Mouse (Mus musculus): ENCODE data around the gene Abcg2. TPM values are rescaled to one million over a fixed set of nuclear protein-coding genes. Genes with fewer than 3 reads are reported as not detected.
"Not testable (repeated sequence)": the region's sequence is repeated elsewhere in the genome, so short reads cannot be mapped to it uniquely, and the experiment has no call there.

Gene Abcg2
- 10 to 100 TPM; 15.9 to 16.7 TPM for total RNA-seq (2021)
- long read RNA-seq, experiment 1, full-length matches to known transcripts = 11 of 15 reads
- long read RNA-seq, experiment 1, partial matches to known transcripts = 1 of 15 reads
- long read RNA-seq, experiment 1, other reads (novel, unspliced or antisense) = 3 of 15 reads
- long read RNA-seq, experiment 2, full-length matches to known transcripts = 12 of 19 reads
- long read RNA-seq, experiment 2, partial matches to known transcripts = 2 of 19 reads
- long read RNA-seq, experiment 2, other reads (novel, unspliced or antisense) = 5 of 19 reads

- intact Hi-C loops (cut with DNase I); DNase-seq: not testable (repeated sequence)
Observed at GRCm38 (mm10) chr6:58584223-58584622, at the start of gene Abcg2. Gene Abcg2, plus strand, starts transcription at chr6:58584523.

GRCm38 (mm10) chr6:58540263-58540662, 44.1 kb upstream of the Abcg2 start:
- DNase-seq; intact Hi-C loops (cut with DNase I): not testable (repeated sequence)

- DNase-seq; intact Hi-C loops (cut with DNase I): not testable (repeated sequence)
Observed at GRCm38 (mm10) chr6:58542852-58543251, 41.5 kb upstream of the Abcg2 start.

GRCm38 (mm10) chr6:58544971-58545370, 39.4 kb upstream of the Abcg2 start:
- intact Hi-C loops (cut with DNase I); DNase-seq: not testable (repeated sequence)

- DNase-seq = not testable (repeated sequence)
- intact Hi-C loops (cut with DNase I) = loop anchor here (2.0 kb wide), 1 partner anchor 225 kb away; no protein-coding TSS in a partner anchor
Observed at GRCm38 (mm10) chr6:58546050-58546449, 38.3 kb upstream of the Abcg2 start.

GRCm38 (mm10) chr6:58546816-58547215, 37.5 kb upstream of the Abcg2 start:
- intact Hi-C loops (cut with DNase I) = loop anchor here (2.0 kb wide), 1 partner anchor 224 kb away; no protein-coding TSS in a partner anchor

GRCm38 (mm10) chr6:58553812-58554211, 30.5 kb upstream of the Abcg2 start:
- intact Hi-C loops (cut with DNase I); DNase-seq: not testable (repeated sequence)

More at GRCm38 (mm10) chr6:58546816-58547215, 37.5 kb upstream of the Abcg2 start:
- DNase-seq = peak; percentile 21 to 31

- DNase-seq; intact Hi-C loops (cut with DNase I): not testable (repeated sequence)
Observed at GRCm38 (mm10) chr6:58593987-58594844, 9.9 kb downstream of the Abcg2 start.

- intact Hi-C loops (cut with DNase I); DNase-seq: not testable (repeated sequence)
Observed at GRCm38 (mm10) chr6:58595639-58596293, 11.4 kb downstream of the Abcg2 start.

GRCm38 (mm10) chr6:58596294-58596653, 12.0 kb downstream of the Abcg2 start:
- intact Hi-C loops (cut with DNase I) = no loop called here

GRCm38 (mm10) chr6:58602119-58602518, 17.8 kb downstream of the Abcg2 start:
- not testable (repeated sequence) for DNase-seq
- intact Hi-C loops (cut with DNase I) = loop anchor here (5.0 to 10.0 kb wide), 2 partner anchors 170 to 573 kb away; no protein-coding TSS in a partner anchor

More at GRCm38 (mm10) chr6:58596294-58596653, 12.0 kb downstream of the Abcg2 start:
- no peak for DNase-seq

- intact Hi-C loops (cut with DNase I) = loop anchor here (5.0 to 10.0 kb wide), 2 partner anchors 169 to 572 kb away; no protein-coding TSS in a partner anchor
- not testable (repeated sequence) for DNase-seq
Observed at GRCm38 (mm10) chr6:58602991-58603390, 18.7 kb downstream of the Abcg2 start.

- intact Hi-C loops (cut with DNase I) = loop anchor here (5.0 to 10.0 kb wide), 2 partner anchors 169 to 571 kb away; no protein-coding TSS in a partner anchor
- not testable (repeated sequence) for DNase-seq
Observed at GRCm38 (mm10) chr6:58603485-58604090, 19.3 kb downstream of the Abcg2 start.

GRCm38 (mm10) chr6:58606642-58607041, 22.3 kb downstream of the Abcg2 start:
- intact Hi-C loops (cut with DNase I) = loop anchor here (10.0 kb wide), 1 partner anchor 568 kb away; no protein-coding TSS in a partner anchor
- DNase-seq = no peak

- intact Hi-C loops (cut with DNase I) = loop anchor here (10.0 kb wide), 1 partner anchor 566 kb away; no protein-coding TSS in a partner anchor
- DNase-seq = no peak
Observed at GRCm38 (mm10) chr6:58608422-58608821, 24.1 kb downstream of the Abcg2 start.

- intact Hi-C loops (cut with DNase I) = loop anchor here (10.0 kb wide), 1 partner anchor 565 kb away; no protein-coding TSS in a partner anchor
Observed at GRCm38 (mm10) chr6:58609919-58610759, 25.8 kb downstream of the Abcg2 start.

GRCm38 (mm10) chr6:58610760-58611654, 26.7 kb downstream of the Abcg2 start:
- no peak for DNase-seq
- intact Hi-C loops (cut with DNase I) = no loop called here

More at GRCm38 (mm10) chr6:58609919-58610759, 25.8 kb downstream of the Abcg2 start:
- DNase-seq = no peak

- no peak for DNase-seq
- intact Hi-C loops (cut with DNase I) = no loop called here
Observed at GRCm38 (mm10) chr6:58624126-58624525, 39.8 kb downstream of the Abcg2 start.
